Comparison of ENCODE assay signal across 13 mouse cellular contexts in genomic region chr1:74054471-74054870, GRCm38 (mm10).
DNase-seq lines count a peak whose midpoint lies in the region; ATAC-seq lines count a peak whose summit lies in the region.
"Had no signal": no experiment of that assay in that cellular context is flagged by ENCODE, and none has a peak within 500 bp of the region (broad histone marks: within the 10 kb centered on the region; RNA-seq: fewer than 3 reads in every experiment).

No protein-coding gene starts in this region.

- no peak for DNase-seq in heart, postnatal 36 days
- DNase-seq in lung, postnatal 14 days, result no peak
- no peak for DNase-seq in neural tube, embryonic 10.5 days (ENCODE audit: extremely low spot score, low spot score)
- DNase-seq: cerebellum, adult 2 months; layer of hippocampus, postnatal 36 days; liver, embryonic 13.5 days; spleen, adult 18-20 months had no signal

- no peak overlapping the region for H3K9ac ChIP-seq in heart, embryonic 15.5 days
- H3K9ac ChIP-seq in lung, embryonic 15.5 days, result no peak overlapping the region
- 0 out of 2 replicates have a peak overlapping the region, but pooled peaks have one; percentile 20 for H3K9ac ChIP-seq in intestine, embryonic 16.5 days (ENCODE audit: low read depth, low read length)
- H3K9ac ChIP-seq in liver, embryonic 12.5 days, result no peak overlapping the region
- H3K9ac ChIP-seq: hindbrain, embryonic 15.5 days; liver, embryonic 13.5 days; neural tube, embryonic 12.5 days had no signal

- no peaks in the 10 kb centered on the region for H3K9me3 ChIP-seq in heart, embryonic 15.5 days (replicated peaks)
- no peaks in the 10 kb centered on the region for H3K9me3 ChIP-seq in lung, embryonic 15.5 days
- no peaks in the 10 kb centered on the region for H3K9me3 ChIP-seq in intestine, embryonic 16.5 days (ENCODE audit: control insufficient read depth, low read length)
- H3K9me3 ChIP-seq in liver, embryonic 12.5 days (replicated peaks), result no peaks in the 10 kb centered on the region
- H3K9me3 ChIP-seq: hindbrain, embryonic 15.5 days; liver, embryonic 13.5 days; neural tube, embryonic 12.5 days had no signal

- peak overlapping the region; percentile 84 for H3K27ac ChIP-seq in heart, embryonic 15.5 days
- H3K27ac ChIP-seq in lung, embryonic 15.5 days, result peak overlapping the region; percentile 36; the same call in 1 of the 2 replicates
- peak overlapping the region; percentile 26 for H3K27ac ChIP-seq in intestine, embryonic 16.5 days (ENCODE audit: low read length)
- H3K27ac ChIP-seq in liver, embryonic 12.5 days, result 0 out of 2 replicates have a peak overlapping the region, but pooled peaks have one; percentile 10
- H3K27ac ChIP-seq: hindbrain, embryonic 15.5 days; liver, embryonic 13.5 days; neural tube, embryonic 12.5 days had no signal

- H3K4me2 ChIP-seq in heart, embryonic 15.5 days, result peak overlapping the region; percentile 11
- no peak overlapping the region for H3K4me2 ChIP-seq in lung, embryonic 15.5 days
- H3K4me2 ChIP-seq in intestine, embryonic 16.5 days (ENCODE audit: low read depth, low read length), result no peak overlapping the region
- H3K4me2 ChIP-seq in liver, embryonic 12.5 days, result no peak overlapping the region
- H3K4me2 ChIP-seq: hindbrain, embryonic 15.5 days; liver, embryonic 13.5 days; neural tube, embryonic 12.5 days had no signal

- H3K36me3 ChIP-seq in heart, embryonic 15.5 days, result no peaks in the 10 kb centered on the region
- H3K36me3 ChIP-seq in lung, embryonic 15.5 days, result no peaks in the 10 kb centered on the region
- H3K36me3 ChIP-seq in intestine, embryonic 16.5 days (ENCODE audit: control insufficient read depth, insufficient read depth, low read length), result no peaks in the 10 kb centered on the region
- H3K36me3 ChIP-seq in liver, embryonic 12.5 days, result no peaks in the 10 kb centered on the region
- H3K36me3 ChIP-seq: hindbrain, embryonic 15.5 days; liver, embryonic 13.5 days; neural tube, embryonic 12.5 days had no signal

- peaks cover 76% of the 10 kb centered on the region for H3K4me1 ChIP-seq in heart, embryonic 15.5 days (replicated peaks)
- H3K4me1 ChIP-seq in lung, embryonic 15.5 days, result peaks cover 57% of the 10 kb centered on the region
- peaks cover 17% of the 10 kb centered on the region for H3K4me1 ChIP-seq in intestine, embryonic 16.5 days (ENCODE audit: control insufficient read depth, insufficient read depth, low read length)
- peaks cover 22% of the 10 kb centered on the region for H3K4me1 ChIP-seq in liver, embryonic 12.5 days
- H3K4me1 ChIP-seq: hindbrain, embryonic 15.5 days had no signal

- H3K4me3 ChIP-seq in heart, embryonic 15.5 days, result no peak overlapping the region
- H3K4me3 ChIP-seq in lung, embryonic 15.5 days, result no peak overlapping the region
- H3K4me3 ChIP-seq in intestine, embryonic 16.5 days (ENCODE audit: low read length), result no peak overlapping the region
- H3K4me3 ChIP-seq in liver, embryonic 12.5 days, result no peak overlapping the region
- H3K4me3 ChIP-seq: hindbrain, embryonic 15.5 days; liver, embryonic 13.5 days; neural tube, embryonic 12.5 days had no signal

- WGBS in heart, embryonic 15.5 days, result 25% methylated on average over 3 of the region's 3 CpGs
- WGBS in lung, embryonic 15.5 days, result 44% methylated on average over 3 of the region's 3 CpGs
- WGBS in intestine, embryonic 16.5 days, result 54% methylated on average over 3 of the region's 3 CpGs
- 49% methylated on average over 3 of the region's 3 CpGs for WGBS in liver, embryonic 12.5 days (ENCODE audit: insufficient replicate concordance)

- no peaks in the 10 kb centered on the region for H3K27me3 ChIP-seq in heart, embryonic 15.5 days
- H3K27me3 ChIP-seq in lung, embryonic 15.5 days, result no peaks in the 10 kb centered on the region
- H3K27me3 ChIP-seq in intestine, embryonic 16.5 days (replicated peaks; ENCODE audit: control insufficient read depth, insufficient read depth, low read length), result no peaks in the 10 kb centered on the region
- peaks cover 9% of the 10 kb centered on the region; the same call in 1 of the 2 replicates for H3K27me3 ChIP-seq in liver, embryonic 12.5 days (replicated peaks)
- H3K27me3 ChIP-seq: hindbrain, embryonic 15.5 days; liver, embryonic 13.5 days; neural tube, embryonic 12.5 days had no signal

- ATAC-seq in heart, embryonic 15.5 days (replicated peaks; ENCODE audit: insufficient number of reproducible peaks, insufficient read depth, low FRiP score, low read depth), result no peak
- no peak for ATAC-seq in lung, embryonic 15.5 days (ENCODE audit: borderline replicate concordance, extremely low read depth, low FRiP score, low TSS enrichment)
- no peak for ATAC-seq in intestine, embryonic 16.5 days
- ATAC-seq in liver, embryonic 12.5 days, result peak; percentile 22; the same call in 1 of the 2 replicates

- intact Hi-C loops in heart, postnatal 36 days (cut with DNase I), result no loop called here

Comparison
In these comparisons a context has a peak if more than half of its experiments do, and no peak if none do; other contexts are left out.
1. H3K27ac ChIP-seq: peak in every context shown above with its lines; median percentile 84 in heart, embryonic 15.5 days; 36 in lung, embryonic 15.5 days; 26 in intestine, embryonic 16.5 days; 10 in liver, embryonic 12.5 days.